Mouse (Mus musculus) layer of hippocampus, postnatal 10 days (tissue): Measurements from ENCODE around the gene Polr3h. TPM values are rescaled to one million over a fixed set of nuclear protein-coding genes. Genes with fewer than 3 reads are reported as not detected.

Experiments
- DNase-seq, 2 experiments: peaks; one replicate each; pipeline ENCODE4 v3.0.0; 2021; ENCODE audit warnings: low spot score in 2 of 2
- total RNA-seq, 2 experiments: library from RNA; stranded (reverse); gene quantifications; 2 replicates each; pipeline ENCODE4 v1.2.3; 2021

The Polr3h gene
- total RNA-seq, 2 experiments from 2014 or later: 50.9 to 52.8 TPM

DNA sequence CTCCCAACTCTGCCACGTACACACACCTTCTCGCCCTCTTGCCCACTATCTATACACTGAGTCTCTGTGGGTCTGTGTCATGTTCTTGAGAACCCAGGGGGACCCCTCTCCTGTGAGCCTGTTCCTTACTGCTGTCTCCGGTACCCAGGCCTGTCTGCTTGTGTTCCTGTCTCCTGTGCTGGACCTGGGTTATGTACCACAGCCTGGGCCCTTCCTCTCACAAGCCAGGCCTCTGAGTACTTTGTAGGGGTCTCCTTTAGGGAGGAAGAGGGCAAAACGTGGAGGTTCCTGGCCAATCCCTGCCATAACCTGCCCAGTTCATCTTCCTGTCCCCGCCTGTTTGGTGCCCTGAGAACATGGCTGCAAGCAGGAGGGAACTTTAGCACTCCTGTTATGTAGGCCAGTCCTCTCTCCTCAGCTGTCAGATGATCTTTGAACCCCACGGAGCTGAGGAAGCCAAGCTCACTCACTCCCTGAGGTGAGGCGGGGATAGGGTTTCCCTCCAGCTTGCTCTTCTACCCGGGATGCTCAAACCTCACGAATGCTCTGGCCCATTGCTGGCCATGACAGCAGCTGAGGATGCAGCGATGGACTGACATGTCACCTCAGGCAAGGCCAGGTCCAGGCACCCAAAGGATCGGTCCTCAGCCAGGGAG, 23.6 kb upstream of the Polr3h start:
- no peak for DNase-seq

DNA sequence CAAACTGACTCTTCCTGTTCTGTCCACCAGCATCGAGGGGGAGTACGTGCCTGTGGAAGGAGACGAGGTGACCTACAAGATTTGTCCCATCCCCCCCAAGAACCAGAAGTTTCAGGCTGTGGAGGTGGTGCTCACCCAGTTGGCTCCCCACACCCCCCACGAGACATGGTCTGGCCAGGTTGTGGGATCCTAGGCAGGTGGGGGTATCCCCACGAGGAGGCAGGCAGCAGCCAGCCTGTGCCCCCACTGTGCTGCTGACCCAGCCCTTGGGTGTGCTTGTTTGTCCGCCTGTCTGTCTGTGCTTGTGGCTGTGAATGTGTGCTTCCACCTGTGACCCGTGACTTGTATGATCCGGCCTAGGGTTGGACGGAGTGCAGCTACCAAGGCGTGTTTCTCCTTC, 23.0 kb upstream of the Polr3h start:
- no peak for DNase-seq

DNA sequence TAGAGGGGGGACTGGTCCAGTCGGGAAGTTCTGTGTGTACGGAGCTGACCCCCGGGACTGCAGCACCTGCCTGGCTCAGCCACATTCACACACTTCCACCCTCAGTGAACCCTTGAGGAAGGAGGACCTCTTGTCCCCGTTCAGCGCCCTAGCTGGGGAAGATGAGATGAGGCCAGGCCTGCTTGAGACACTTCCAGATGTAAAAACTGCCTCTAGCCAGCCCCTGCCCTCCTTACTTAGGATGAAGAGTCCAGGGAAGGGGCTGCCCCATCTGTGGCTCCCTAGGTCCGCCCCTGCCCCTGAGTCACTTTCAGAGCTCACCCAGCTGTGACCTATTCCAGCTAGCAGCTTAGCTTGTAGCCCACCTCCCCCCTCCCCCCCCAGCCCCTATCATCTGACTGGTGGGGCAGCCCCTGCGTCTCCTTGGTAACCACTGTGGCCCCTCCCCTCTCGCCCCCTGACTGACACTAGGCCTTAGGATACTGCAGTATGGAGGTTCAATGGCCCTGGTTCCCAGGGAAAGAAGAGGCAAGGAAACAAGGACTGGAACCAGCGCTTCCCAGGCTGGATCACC, 17.2 kb upstream of the Polr3h start:
- no peak for DNase-seq

DNA sequence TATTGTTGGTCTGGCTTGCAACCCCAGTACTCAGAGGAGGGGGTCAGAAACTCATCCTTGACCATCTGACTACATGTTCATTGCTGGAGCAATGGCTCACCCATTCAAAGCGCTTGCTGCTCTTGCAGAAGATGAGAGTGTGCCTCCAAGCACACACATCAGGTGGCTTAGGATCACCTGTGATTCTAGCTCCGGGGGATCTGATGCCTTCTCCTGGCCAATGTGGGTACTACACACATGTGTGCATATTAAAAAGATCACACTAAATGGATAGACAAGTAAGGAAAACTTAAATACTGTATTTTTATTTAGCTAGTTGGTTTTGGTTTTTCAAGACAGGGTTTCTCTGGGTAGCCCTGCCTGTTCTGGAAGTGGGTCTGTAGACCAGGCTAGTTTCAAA, 15.0 kb upstream of the Polr3h start:
- no peak for DNase-seq

DNA sequence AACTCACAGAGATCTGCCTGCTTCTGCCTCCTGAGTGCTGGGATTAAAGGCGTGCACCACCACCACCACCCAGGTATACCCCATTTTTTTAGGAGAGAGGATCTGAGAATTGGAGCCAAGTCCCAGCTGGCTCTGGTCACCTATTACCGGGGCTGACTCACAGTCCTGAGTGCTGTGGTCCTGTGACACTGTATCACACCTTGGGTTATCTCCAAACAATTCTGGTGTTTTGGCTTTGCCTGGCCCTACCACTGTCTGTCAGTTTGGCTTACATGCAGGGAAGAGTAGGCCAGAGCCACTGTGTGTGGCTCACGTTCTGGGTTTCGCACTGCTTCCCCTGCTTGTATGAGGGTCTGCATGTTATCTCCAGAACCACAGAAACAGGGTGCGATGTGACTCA, 14.2 kb upstream of the Polr3h start:
- DNase-seq: no peak

DNA sequence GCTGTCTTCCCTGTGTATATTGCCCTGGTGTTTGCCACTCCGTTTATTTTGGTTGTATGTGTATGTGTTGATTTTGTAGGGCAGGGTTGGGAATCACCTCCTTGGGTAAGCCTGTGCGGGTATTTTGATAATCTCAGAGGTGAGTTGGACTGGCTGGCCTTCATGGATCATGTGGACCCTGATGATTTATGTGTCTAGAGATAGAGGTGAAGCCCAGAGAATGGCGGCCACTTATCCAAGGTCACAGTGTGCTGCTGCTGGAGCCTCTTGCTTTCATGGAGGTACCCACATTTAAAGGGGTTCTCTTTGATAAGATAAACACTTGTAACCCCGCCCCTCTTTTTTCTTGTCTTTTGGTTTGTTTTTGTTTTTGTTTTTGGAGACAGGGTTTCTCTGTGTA, 13.7 kb upstream of the Polr3h start:
- no peak for DNase-seq

DNA sequence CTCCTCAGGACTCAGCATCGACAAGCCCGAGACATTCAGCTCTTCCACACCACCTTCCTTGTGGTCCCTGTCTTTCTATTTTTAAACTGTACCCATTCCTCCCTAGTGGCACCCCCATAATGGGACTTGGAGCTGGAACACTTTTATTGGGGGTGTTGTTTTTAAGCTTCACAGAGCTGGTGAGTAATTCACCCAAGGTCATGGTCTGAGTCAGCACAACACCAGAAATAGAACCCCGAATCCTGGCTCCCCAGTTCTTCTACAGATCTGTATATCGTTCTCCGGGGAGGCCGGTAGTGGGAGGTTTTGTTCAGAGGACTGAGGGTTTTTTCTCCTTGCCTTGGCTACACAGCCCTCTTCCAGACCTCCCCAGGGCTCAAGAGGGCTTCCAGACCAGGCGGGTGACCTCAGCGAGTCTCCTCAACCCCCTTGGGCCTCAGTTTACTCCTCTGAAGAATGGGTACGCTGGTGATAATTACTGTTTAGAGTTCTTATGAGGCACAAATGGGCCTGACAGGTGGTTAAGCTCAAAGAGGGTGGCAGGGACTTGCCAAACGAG, 13.2 kb upstream of the Polr3h start:
- no peak for DNase-seq

DNA sequence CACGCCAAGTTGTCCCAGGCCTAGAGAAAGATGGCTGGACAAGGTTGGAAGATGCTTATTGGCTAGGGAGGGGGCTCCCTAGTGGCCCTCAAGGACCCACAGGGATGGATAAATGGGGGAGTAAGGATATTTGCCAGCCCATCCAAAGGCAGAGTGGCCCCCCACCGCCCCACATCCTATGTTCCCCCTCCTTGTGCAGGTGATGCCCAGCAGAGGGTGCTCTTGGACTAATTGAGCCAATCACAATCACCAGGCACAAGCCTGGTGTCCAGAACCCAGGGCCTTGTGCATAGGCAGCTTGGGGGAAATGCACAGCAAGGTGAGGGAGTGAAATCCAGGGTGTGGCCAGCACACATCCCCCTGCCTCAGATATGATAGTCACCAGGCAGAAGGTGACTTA, 12.2 kb upstream of the Polr3h start:
- peak; percentile 62 to 74 for DNase-seq

DNA sequence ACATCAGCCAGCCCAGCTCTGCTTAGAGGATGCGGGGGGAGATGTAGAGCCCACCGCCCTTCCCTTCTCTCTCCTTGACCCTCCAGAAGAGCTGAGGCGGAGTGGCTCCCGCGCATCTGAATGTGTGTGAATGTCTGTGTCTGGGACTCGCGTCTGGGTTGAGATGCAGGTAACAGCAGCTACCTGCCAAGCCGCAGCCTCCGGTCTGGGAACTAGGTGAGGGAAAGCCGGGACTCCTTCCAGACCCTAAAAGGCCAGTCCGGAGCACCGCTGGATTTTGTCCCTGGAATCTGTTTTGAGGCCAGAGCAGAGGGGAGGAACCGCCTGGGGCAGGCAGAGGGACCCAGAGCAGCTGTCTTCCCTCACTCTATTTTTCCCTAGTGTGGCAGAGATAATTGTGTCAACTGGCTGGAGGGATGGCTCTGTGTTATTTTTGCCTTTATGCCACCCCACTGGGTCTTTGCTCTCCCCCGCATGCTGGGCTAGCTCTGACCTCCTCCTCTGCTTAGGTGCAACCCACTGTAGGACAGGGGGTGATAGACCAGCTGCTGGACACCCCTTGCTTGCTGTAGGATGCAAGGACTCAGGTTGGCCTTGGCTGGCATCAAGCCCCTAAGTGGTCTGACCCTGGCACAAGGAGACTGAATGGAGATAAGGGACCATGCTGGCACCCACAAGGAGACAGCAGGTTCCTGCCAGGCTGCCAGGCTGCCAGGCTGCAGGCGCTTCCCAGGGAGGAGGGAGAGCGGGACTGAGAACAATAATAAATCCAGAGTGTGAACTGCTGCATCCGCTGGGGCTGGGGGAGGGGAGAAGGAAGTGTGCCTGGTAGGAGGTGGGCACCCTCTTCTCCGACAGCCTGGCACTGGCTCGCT, 11.3 kb upstream of the Polr3h start:
- peak; percentile 68 to 79 for DNase-seq

DNA sequence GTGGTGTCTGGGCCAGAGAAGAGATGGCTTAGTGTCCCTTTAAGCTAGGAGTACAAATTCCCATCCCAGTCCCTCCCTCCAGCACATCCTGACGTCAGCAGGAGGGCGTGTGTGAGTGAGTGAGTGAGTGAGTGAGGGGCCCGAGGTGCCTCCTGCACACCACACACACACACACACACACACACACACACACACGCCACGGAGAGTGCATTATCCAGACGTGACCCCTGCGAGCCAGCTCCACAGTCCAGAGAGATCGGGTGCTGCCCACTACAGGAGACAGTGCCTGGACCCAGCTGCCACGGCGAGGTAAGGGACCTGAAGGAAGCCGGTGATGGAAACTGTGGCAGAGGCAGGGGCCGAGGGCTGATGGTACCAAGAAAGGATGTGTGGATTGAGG, 10.6 kb upstream of the Polr3h start, which contains the start of gene Csdc2:
TSS of gene Csdc2 (plus strand) at position 81 of the 400 bp plus-strand sequence.
- DNase-seq: peak; percentile 70 to 72

DNA sequence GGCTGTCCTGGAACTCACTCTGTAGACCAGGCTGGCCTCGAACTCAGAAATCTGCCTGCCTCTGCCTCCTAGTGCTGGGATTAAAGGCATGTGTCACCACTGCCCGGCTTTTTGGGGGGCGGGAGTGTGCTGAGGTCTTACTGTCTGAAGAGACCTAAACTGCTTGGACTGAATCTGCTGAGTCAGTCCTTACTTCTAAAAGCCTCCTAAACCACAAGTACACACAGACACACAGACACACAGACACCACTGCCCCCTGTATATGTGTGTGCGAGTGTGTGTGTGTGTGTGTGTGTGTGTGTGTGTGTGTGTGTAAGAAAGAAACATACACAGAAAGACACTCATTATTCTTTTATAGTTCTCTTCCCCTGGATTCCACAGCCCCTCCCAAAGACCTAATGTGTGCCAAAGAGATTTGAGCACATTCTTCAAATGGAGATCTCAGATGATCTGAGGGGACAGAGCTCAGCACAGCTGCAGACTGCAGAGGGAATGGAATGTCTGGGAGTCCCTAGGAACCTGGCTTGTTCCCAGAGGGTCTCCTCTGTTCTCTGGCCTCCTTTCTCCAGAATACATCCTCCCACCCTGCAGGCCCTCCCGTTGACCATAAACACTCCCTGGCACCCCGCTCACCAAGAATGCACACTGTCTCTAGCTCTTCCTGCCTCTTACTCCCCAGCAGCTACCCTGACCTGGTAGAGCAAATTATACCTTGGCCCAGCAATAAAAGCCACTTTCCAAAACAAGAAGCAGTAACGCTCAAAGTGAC, 10.0 kb upstream of the Polr3h start:
- no peak for DNase-seq

DNA sequence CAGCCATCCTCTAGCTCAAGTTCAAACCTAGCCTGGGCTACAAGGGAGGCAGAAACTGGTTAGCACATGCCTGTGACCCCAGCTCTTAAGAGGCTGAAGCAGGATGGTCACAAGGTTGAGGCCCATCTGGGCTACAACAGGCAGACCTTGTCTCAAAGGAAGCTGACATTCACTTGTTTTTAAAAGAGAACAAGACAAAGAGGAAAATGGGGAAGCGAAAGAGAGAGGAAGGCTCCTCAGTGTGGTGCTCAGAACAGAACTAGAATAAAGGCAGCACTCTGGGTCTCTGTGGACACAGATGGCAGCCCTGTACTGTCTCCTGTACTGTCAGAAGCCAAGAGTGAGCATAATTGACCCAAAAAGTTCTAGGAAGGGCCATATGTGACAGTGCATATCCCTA, 7.9 kb upstream of the Polr3h start:
- no peak for DNase-seq

DNA sequence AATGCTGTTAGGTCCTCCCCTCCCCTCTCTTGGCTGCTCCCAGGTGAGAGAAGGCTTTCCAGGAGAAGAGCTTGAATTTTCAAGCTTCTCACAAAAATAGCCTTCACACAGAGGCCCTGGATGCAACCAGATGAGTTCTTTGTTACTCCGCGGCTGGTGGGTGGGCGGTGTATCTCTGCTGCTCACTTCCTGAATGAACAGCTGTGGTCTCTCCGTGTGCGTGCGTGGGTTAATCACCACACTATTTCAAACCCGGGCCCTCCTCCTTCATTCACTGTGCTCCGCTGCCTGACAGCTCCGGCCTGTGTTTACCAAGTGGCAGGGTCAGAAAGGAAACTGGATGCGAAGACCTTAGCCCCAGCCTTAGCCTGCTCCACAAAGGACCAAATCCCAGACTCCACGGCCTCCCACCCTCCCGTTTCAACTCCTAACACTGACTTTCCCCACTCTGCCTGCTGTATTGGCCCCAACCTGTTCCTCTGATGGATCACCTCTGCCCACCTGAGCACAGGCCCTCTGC, 7.0 kb upstream of the Polr3h start:
- DNase-seq: peak; percentile 52 to 55

DNA sequence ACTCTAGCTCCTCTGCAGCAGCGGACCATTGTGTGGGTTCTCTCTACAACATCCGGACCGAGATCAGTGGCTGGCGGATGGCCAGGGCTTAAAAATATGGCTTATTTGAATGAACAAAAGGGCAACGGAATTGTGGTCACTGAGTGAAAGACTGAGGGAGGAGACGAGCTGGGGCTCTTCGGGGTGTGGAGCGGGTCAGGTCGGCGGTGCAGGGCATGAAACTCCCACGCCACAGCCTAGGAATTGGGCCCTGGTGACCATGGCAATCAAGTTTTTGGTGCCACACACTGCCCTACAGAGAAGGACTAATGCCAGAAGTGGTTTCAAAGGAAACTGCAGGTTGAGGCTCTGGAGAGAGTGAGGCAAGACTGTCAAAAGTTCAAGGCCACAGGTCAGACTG, 2.2 kb upstream of the Polr3h start:
- peak in 1 of 2 experiments; percentile 59 for DNase-seq

DNA sequence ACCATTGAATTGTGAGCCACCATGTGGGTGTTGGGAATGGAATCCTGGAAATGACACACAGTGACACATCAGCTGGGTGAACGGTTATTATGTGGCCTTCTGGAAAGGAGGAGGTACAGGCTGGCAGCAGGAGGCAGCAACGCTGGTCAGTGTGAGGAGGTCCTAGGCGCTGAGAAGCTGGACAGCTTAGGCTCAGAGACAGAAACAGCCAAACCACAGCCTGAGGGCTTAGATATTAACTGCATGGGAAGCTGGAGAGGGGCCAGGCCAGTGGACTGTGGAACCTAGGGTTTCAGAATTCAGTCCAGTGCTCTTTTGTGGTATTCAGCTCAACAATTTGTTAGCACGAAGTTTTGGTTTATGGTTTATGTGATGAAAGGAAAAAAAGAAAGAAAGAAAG, 1.7 kb upstream of the Polr3h start:
- no peak for DNase-seq

DNA sequence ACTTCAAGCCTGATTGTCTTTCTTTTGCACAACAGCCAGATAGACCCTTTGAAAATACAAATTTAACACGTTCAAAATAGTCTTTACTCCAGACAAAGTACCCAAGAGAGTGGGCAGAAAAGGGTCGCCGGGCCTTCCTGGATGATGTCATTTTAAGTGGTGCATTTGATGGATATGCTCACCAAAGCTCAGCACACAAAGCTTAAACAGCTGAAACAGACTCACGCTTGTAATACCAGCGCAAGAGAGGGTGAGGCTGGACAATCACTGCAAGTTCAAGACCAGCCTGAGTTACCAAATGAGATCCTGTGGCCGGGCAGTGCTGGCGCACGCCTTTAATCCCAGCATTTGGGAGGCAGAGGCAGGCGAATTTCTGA, 394 bp upstream of the Polr3h start:
- no peak for DNase-seq

DNA sequence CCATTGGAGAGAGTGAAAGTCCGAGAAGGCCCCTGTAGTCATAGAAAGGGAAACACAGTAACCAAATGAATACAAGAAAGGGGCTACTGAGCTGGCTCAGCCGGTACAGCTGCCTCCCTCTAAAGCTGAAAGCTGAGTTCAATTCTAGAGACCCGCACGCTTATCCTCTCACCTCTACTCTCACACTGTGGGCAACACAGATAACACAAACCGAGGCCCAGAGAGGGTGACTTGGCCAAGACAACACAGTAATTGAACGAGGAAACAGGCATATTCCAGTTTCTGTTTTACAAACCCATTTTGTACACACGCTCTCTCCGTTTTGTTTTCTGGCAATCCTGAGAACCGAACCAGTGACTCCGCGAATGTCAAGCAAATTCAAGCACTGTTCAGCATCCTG, 1.1 kb downstream of the Polr3h start:
- DNase-seq: no peak

DNA sequence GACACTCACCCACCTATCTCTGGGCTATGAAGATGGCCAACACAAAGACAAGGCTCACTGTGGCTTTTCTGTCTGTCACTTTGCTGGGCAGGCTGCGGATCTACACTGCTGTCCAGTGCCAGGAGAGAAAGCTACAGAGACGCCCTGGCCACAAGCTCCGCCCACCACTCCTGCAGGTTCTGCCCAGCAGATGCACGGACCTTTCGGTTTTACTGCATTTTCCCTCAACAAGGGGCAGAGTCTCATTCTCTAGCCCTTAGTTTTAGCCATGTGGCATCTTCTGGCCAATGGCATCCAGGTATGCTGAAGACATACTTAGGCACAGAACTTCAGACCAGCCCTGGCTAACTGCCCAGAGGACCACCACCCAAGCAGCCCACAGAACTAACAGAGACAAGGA, 4.8 kb downstream of the Polr3h start:
- DNase-seq: no peak

DNA sequence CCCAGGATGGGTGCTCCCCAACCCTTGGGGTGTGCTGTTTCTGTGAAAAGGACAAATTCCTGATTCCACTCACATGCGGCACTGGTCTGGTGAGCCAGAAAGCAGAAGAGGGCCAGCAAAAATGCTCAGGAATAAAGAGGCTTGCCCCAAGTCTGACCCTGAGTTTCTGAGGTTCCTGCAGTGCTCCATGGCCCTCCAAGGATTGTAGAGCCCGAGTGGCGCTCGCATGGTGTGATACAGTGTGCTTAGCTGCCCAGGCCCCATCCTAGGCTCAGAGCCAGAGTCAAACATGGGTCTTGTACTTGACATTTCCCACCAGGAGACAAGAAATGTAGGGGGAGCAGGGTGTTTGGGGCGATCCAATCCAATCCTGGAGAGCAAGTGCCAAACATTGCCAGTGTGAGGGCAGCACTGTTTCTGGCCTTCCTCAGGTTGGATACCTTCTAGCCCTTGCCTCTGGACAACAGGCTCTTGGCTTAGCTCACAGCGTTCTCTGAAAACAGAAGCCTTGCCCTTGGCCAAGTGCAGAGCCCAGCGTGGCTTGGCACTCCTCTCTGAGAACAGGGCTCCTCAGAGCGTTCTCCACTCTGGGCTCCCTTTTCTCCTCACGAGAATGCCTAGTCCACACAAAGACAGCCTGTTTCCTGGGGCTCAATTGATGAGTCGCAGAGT, 5.4 kb downstream of the Polr3h start:
- DNase-seq: peak; percentile 56 to 64

DNA sequence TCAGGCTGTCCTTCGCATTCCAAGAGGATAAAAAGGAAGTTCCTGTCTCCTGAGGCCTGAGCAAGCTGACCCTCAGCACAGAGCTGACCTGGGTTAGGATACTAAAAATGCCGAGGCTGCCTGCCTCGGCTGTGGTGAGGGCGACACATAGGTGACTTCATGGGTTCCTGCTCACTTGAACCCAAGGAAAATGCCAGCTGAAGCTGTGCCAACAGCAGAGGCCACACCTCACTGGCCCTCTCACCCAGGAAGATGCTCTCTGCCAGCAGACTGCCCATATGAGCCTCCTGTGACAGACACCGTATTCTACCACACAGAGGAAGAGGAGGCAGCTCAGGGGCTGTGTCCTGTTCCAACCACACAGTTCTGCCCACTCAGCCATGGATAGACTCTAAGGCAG, 7.0 kb downstream of the Polr3h start:
- DNase-seq: no peak
